Mouse (Mus musculus) embryo, embryonic 10 days (tissue): Measurements from ENCODE around the gene Arel1.
A peak's percentile ranks its signal among the peaks of the same experiment; 100 is the strongest.

ENCODE experiments used
- DNase-seq: peaks from one replicate; pipeline ENCODE4 v3.0.0-alpha.2; 2015; ENCODE audit warnings: low spot score

Arel1 gene

DNA sequence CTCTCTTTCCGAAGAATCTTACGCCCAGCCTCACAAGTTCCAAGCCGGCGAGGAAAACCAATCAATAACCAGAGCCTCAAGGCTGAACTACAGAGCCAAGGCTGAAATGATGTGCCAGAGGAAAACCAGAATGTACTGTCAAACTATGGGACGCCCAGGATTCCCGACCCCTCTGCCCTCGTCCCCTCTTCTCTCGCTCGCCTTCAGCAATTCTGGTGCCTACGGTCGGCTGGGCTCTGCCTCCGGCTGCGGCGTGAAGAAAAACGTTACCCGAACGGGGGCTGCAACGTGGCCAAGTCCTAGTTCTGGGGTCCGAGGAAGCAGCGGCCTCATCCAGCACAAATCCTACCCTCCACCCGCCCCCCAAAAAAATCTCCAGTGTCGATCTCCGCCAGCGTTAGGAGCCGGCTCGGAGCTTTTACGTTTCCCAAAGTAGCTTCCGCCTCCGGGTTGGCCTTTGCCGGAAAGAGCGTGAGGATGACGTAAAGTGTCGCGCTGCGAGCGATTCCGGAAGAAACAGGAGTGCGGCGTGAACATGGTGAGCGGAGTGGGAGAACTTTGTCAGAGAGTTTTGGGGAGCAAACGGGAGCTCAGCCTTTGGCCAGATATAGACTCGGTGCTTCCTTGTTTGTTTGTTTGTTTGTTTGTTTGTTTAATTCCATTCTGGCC, at the start of gene Arel1, which contains the start of gene Fcf1:
TSS of gene Arel1 (minus strand) at position 473 of the 669 bp plus-strand sequence.
TSS of gene Fcf1 (plus strand) at position 470 of the 669 bp plus-strand sequence.
- DNase-seq: peak; percentile 97

DNA sequence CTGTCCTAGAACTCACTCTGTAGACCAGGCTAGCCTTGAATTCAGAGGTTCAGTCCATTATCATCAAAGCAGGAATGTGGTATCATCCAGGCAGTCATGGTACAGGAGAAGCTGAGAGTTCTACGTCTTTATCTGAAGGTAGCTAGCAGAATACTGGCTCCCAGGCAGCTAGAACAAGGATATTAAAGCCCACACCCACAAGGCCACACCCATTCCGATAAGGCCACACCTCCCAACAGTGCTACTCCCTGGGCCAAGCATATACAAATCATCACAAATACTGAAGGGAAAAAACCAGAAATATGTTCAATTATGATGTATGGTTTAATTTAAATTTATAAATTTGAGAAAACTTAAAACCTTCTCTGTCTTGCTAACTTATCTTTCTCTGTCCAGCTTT, 41.5 kb upstream of the Arel1 start:
- no peak for DNase-seq

DNA sequence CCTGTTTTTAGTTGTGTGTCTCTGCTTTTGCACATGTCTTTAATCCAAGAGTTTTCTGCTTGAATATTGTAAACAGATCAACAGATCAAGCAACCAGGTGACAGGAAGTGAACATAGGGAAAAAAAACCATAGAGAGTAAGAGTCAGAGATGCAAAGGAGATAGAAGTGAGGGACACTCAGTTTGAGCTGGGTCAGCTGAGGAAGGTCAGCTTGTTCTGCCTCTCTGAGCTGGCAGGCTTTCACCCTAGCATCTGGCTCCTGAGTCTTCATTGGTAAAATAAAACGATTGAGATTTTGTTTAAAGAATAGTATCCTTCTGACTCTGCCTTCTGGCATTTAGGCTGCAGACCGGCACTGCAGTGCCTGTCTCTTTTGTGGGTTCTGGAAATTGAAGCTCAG, 39.8 kb upstream of the Arel1 start:
- no peak for DNase-seq

DNA sequence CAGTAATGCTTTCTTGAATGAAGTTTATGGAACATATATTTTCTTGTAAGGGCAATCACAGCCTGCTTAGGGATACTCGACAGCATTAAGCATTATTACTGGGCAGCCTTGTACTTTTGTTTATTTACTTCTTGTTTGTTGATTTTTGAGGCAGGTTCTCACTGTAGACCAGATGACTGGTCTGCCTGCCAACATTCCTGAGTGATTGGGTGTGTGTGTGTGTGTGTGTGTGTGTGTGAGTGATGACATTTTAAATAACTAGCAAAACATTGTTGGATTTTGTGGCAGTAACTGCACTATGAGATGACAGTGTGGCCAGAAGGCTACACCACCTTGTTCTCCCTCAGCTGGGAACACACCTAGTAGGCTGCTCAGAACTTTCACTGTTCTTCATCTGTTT, 39.1 kb upstream of the Arel1 start:
- DNase-seq: no peak

DNA sequence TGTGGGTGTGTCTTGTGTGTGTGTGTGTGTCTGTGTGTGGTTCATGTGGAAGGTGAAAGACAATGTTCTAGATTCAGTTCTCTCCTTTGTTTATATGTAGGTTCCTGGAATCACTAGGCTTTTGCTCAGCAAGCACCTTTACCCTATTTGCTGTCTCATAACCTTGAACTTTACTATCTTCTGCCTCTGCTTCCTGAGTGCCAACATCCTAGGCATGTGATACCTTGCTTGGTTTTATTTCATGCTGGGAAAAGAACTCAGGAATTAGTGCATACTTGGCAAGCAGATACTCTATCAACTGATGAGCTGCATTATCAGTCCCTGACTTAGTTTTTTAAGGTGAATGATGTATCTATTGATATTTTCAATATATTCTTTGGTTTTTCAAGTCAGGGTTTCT, 36.3 kb upstream of the Arel1 start:
- DNase-seq: no peak

DNA sequence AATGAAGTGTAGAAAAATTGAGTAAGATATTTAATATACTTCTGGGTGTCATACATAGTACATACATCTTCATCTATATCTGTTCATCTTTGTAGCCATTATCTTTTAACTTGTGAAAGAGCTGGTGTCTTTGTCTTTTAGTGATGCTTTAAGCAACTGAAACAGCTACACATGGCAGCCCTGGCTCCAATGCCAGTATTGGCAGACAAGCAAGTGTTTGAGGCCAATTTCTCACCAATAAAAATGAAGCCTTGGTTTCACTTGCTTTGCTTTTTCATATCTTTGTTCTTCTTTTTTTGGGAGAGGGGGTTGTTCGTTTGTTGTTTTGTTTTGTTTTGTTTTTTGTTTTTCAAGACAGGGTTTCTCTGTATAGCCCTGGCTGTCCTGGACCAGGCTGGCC, 35.5 kb upstream of the Arel1 start:
- no peak for DNase-seq

DNA sequence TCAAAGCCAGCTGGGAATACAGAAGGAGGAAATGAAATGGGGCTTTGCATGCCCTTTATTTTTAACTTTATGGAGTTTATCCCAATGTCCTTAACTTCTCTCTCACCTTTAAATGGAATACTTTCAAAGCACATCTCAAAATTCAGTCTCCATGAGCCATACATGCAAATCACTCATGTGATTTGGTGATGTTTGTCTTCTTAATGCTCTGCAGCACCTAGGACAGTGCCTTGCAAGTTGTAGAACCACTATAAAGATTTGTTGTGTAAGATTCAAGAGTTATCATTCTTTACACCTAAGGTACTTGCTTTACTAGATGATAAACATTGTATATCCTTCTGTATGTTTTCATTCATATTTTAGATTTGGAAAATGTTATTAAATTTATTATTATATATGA, 28.4 kb upstream of the Arel1 start:
- no peak for DNase-seq

DNA sequence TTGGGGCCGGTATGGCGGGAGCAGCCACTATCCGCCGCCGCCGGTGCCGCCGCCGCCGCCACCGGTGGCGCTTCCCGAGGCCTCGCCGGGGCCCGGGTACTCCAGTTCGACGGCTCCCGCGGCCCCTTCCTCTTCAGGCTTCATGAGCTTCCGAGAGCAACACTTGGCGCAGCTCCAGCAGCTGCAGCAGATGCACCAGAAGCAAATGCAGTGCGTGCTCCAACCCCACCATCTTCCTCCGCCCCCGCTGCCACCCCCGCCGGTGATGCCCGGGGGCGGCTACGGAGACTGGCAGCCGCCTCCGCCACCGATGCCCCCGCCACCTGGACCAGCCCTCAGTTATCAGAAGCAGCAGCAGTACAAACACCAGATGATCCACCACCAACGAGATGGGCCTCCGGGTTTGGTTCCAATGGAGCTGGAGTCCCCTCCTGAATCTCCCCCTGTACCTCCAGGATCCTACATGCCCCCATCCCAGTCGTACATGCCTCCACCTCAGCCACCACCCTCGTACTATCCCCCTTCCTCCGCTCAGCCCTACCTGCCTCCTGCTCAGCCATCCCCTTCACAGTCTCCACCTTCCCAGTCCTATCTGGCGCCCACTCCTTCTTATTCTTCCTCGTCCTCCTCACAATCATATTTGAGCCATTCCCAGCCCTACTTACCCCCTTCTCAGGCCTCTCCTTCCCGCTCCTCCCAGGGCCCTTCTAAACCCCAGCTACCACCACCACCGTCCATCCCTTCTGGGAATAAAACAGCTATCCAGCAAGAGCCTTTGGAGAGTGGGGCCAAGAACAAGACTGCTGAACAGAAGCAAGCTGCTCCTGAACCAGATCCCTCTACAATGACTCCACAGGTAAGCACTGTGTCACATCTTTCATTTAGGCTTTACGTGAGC, 26.1 kb upstream of the Arel1 start:
- DNase-seq: peak; percentile 10

DNA sequence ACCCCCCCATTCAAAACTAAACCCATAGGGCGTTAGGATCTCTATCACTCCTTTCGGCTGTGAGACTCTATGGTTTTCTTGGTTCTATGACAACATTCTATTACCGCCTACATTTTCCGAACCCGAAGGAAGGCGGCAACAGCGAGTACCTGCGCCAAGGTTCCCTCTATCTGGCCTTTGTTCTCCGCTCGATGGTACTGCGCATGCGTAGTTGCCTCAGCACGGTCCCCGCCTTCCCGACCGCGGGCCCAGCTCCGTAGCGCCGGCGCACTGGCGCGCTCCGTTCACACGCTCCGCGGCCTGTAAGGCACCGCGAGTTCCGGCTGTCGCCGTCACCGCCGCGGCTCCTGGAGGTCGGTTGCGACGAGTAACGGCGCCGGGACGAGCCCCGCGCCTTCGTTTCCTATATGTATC, 25.4 kb upstream of the Arel1 start, which contains the start of gene Ylpm1:
TSS of gene Ylpm1 (plus strand) at position 239 of the 414 bp plus-strand sequence.
- peak; percentile 99 for DNase-seq

DNA sequence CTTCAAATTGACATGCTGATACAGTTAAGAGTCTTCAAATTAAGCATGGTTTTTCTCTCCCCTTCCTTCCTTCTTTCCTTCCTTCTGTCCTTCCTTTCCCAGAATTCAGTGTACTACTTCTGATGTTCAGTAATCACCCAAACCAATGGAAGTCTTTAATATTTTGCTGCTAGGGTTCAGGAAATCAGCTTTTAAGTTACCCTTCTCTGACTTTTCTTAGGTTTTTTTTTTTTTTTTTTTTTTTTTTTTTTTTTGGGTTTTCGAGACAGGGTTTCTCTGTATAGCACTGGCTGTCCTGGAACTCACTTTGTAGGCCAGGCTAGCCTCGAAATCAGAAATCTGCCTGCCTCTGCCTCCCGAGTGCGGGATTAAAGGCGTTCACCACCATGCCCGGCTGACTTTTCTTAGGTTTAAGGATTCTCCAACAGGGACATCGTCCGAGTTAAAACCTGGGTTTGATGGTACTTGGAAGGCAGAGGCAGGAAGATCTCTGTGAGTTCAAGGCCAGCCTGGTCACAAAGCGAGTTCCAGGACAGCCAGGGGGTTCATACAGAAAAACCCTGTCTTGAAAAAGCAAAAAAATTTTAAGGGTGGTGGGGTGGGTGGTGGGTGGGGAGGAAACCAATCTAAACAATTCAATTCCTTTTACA, 24.5 kb upstream of the Arel1 start:
- peak; percentile 8 for DNase-seq

DNA sequence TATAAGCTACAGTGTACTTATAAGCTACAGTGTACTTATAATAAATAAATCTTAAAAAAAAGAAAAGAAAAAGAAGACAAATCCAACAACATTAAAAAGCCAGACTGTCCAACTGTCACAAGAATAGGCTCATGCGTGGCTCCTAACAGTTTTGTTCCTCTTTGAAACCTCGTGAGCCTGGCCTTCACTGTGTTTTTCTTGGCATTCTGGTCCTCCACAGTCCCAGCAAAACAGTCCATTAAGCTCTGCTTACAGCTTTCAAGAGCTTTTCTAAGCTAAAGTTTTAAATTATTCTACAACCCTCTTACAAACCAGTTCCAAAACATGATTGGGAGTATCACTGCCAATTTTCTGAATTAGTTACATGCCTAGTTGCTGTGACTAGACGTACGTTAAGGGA, 18.8 kb upstream of the Arel1 start:
- DNase-seq: no peak

DNA sequence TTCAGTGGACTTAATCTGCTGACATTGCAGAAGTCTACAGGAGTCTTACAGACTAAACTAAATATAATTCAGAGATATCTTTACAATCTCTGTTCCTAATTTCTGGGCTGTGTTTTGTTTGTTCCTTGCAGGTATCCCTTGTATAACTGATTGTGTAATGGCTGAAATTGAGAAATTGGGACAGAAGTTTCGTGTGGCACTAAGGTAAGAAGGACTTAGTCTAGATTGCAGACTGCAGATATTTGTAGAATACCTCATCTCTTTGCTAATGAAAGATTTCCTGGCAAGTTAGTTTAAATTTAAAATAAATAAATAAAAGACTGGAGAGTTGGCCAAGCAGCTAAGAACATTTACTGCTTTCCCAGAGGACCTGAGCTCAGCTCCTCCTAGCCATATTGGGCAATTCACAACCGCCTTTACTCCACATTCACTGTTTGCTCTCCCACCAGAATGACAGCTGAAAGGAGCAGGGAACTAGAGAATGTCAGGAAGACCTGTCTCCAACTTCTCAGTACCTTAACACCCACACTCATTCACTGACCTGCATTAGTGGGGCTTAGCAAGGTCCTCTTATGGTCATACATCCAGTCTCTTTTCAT, 8.7 kb upstream of the Arel1 start:
- no peak for DNase-seq

DNA sequence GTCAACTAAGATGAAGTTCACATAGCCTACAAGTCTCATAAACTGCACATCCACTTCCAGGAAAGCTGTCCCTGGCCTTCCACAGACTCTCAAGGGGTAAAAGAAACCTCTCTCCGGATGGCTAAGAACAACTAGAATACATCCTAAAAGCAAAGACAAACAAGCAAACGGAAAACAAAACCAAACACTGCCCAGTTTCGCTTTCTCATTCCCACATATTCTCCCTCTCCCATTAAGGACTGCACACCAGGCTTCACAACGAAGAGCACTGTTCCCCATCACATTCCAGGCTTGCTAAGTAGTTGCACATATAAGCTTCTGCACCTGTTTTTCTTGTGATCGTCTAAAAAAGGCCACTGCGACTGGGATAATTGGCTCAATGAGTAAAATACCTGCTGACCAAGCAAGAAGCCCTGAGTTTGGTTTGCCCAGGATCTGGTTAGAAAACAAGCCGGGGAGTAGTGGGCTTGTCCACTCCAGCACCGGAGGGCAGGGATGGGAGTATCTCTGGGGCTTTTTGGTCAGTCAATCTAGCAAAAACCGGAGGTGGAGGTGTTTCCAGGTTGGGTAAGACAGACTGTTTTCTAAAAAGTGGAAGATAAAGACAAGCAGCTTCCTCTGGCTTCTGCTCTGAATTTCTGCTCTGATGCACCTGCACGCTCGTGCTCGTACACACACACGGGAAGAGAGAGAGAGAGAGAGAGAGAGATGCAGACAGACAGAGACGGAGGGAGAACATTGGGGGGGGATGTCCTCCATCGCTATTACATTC, 858 bp downstream of the Arel1 start:
- no peak for DNase-seq

DNA sequence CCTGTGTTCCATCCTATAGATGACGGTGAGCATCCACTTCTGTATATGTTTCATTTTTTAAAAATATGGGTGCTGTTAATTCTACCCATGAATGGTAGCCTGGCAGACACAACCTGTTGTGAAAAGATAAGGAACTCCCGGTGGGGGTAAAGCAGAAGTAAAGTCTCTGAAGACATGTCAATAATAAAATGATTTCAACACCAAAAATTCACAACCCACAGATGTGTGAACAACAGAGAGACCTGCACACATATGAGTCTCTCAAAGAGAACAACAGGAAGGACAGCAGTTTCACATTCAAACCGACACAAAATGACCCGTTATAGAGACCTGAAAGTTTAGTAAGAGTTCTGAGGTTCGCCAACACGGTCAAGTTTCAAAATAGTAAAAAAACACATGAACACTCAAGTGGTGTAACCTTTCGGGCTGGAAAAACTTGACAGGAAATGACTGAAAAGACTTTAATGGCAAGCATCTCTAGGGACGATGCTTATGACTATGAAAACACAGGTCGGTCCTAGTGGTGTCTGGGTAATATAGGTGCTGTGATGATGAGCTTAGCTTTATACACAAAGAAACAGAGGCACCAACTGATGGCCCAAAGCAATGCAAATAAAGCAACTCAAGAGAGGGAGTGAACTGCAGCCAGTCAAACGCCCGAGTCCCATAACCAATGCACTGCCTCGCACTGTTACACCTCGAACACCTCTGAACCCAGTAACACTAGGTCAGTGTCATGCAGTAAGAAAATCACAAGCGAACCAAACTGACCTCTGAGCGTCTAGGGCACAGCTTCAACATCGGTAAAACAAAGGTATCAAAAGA, 1.7 kb downstream of the Arel1 start:
- DNase-seq: no peak

DNA sequence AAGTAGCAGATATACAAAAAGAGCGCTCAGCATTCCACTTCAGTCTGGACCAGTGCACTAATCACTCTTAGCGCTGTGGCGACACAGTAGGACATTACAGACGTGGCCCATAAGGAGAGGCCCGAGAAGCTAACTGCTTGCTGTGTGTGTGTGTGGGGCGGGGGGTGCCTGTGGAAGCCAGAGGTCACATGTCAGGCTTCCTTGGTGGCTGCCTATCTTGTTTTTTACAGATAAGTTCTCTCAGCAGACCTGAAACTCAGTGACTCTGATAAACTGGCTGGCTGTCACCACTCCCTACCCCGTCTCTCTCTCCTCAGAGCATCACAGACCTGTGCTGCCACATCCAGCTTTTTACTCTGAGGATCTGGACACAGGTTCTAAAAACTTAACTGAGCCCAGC, 8.1 kb downstream of the Arel1 start:
- DNase-seq: peak; percentile 5

DNA sequence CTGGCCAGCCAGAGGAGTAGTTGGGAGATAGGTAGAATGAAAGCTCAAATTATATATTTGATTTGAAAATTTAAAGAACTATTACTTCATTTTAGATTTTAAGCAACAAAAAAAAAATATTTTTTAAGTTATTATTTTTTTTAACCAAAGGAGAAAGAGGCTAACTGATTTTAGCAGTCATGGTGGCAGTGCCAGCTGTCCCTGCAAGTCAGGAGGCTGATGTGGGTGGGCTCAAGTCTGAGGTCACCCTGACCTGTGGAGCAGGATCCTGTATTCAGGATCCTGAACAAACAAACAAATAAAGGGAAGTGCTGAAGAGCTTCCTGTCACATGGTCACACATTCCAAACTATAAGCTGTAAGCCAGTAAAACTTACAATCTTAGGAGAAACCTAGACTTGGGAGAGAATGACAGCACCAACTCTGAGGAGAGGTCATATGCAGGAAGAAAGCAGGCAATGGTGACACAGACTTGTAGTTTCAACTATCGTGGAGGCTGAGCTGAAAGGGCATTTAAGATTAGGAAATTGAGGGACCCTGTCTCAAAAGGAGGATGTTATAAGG, 11.8 kb downstream of the Arel1 start:
- DNase-seq: no peak

DNA sequence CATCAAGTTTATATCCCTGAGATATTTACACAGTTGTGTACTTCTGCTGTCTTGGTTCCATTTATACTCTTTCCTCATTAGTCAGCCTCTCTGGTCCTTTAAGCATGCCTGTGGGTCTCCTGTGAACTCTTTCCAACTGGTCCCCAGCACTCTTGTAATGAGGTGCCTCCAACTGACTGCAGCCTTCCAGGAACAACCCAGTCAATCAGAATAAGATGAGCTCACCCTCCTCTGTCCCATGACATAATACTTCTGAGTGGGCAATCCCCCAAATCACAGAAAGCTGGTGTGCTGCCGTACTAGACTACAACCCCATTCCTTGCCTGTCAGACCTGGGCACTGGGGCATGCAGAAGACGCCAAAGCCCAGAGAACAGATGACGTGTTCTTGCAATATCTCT, 14.4 kb downstream of the Arel1 start:
- no peak for DNase-seq

DNA sequence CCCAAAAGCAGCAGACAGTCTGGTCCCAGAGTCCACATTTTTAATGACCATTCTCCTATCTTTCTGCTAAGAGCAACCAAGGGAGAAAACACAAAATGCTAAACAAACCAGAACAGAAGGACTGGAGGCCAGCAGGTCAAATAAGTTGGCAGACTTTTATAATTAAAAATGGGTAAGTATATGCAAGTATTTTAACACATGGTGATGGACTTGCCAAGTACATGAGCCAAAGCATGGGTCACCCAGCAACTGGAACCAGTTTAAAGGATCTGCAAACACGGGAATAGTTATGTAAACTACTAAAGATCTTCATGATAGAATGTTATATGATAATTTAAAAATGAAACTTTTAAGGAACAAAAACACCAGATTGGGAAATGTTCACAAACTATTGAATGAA, 18.3 kb downstream of the Arel1 start:
- no peak for DNase-seq

DNA sequence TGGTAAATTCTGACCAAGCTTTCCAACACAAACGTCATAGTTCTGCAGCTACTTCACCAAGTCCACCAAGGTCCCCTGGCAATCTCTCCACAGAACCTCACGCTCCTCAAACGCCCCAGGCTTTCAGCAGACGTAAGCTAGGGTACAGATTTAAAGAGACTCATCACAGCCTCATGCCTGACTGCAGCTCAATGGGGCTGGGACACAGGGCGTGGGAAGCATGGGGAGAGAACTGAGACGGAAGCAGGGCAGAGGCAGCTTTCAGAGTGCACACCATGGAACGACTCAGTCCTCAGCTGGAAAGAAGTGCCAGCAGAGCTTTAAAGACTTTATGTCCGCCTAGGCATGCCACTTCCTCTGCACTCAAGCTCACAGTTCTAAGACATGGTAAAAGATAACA, 19.2 kb downstream of the Arel1 start:
- DNase-seq: no peak

DNA sequence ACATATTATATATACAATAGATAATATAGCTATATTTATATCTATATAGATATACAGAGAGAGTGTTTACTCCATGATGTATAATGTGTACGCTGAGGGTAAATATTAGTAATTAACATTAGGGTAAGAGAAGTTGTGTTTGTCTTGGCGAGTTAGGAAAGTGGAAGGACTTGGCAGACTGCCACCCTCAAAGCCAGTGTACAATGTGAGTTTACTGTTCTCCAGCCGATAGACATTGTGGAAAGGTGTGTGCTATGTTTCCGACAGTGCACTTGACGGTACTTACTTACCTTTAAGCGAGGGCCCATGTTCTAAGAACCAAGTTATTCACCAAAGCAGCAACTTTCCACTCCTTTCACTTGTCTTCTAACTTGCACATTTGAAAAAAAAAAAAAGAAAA, 19.9 kb downstream of the Arel1 start:
- no peak for DNase-seq
